Mouse (Mus musculus): ENCODE data around the gene Slc3a1. TPM values are rescaled to one million over a fixed set of nuclear protein-coding genes. Genes with fewer than 3 reads are reported as not detected.

Gene Slc3a1
- polyA plus RNA-seq, 1 experiment from 2014 or later, result 2.3 TPM

DNA sequence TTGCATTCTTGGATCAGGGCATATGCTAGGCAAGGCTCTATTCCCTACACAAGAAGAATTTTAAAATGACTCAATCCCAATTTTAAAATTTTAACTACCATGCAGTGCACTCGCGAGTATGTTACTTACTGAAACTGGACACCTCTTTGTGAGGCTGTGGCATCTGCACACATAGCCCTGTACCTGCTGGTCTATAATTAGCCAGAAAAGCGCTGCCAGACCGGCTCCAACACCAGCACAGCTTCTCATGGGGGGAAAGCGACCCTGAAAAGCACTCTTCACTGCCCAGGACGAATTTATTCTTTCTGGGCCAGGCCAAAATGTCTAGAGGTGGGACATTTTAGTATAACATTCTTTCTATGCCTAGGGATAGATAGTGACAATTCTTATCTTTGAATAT lies 42.5 kb downstream of the Slc3a1 start:
- H3K4me1 ChIP-seq (ENCODE audit: control insufficient read depth, insufficient read depth, low read length), result no peaks in the 10 kb centered on the region
- no peaks in the 10 kb centered on the region for H3K27me3 ChIP-seq (ENCODE audit: control insufficient read depth, insufficient read depth, low read length)
- H3K4me3 ChIP-seq (ENCODE audit: low read length), result no peak overlapping the region
- no peaks in the 10 kb centered on the region for H3K9me3 ChIP-seq (ENCODE audit: control insufficient read depth, low read length)
- 74% methylated on average over 6 of the region's 6 CpGs for WGBS
- H3K9ac ChIP-seq (ENCODE audit: low read depth, low read length), result no peak overlapping the region
- H3K36me3 ChIP-seq (ENCODE audit: control insufficient read depth, insufficient read depth, low read length), result peaks cover 47% of the 10 kb centered on the region
- no peak for ATAC-seq (ENCODE audit: low FRiP score, low TSS enrichment)
- no peak overlapping the region for H3K4me2 ChIP-seq (replicated peaks; ENCODE audit: low read depth, low read length)
- no peak overlapping the region for H3K27ac ChIP-seq (ENCODE audit: low read depth, low read length)

DNA sequence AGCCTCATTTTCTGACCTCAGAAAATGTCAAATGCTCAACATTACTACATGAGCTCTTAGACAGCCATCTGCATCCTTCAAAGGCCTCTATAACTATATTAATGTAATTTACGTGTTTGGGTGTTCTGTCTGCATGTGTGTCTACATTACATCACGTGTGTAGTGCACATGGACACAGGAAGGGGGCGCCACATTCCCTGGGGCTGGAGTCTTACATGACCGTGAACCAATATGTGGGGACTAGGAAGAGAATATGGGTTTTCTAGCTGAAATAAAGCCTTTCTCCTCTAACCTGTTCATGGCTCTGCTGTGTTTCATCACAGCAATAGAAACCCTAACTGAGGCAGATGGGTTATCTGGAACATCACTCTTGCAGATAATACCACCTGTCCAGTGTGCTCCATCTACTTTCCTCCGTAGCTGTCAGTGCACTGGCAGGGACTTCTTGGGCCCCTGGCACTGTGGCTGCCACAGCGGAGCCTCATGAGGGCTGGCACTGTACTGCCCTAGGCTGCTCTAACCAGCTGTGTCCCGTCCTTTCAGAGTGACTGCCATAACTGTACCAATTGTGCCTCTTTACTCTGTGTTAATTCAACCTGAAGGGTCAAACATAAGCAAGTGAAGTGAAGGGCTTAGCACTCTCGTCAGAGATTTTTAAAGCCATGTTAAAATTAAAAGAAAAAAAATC lies 43.1 kb downstream of the Slc3a1 start:
- 92% methylated on average over 8 of the region's 8 CpGs for WGBS
- peaks cover 47% of the 10 kb centered on the region for H3K36me3 ChIP-seq (ENCODE audit: control insufficient read depth, insufficient read depth, low read length)
- H3K4me1 ChIP-seq (ENCODE audit: control insufficient read depth, insufficient read depth, low read length), result no peaks in the 10 kb centered on the region
- no peak overlapping the region for H3K27ac ChIP-seq (ENCODE audit: low read depth, low read length)
- no peak overlapping the region for H3K4me2 ChIP-seq (replicated peaks; ENCODE audit: low read depth, low read length)
- no peaks in the 10 kb centered on the region for H3K27me3 ChIP-seq (ENCODE audit: control insufficient read depth, insufficient read depth, low read length)
- H3K9me3 ChIP-seq (ENCODE audit: control insufficient read depth, low read length), result no peaks in the 10 kb centered on the region
- no peak overlapping the region for H3K9ac ChIP-seq (ENCODE audit: low read depth, low read length)
- H3K4me3 ChIP-seq (ENCODE audit: low read length), result no peak overlapping the region
- no peak for ATAC-seq (ENCODE audit: low FRiP score, low TSS enrichment)

DNA sequence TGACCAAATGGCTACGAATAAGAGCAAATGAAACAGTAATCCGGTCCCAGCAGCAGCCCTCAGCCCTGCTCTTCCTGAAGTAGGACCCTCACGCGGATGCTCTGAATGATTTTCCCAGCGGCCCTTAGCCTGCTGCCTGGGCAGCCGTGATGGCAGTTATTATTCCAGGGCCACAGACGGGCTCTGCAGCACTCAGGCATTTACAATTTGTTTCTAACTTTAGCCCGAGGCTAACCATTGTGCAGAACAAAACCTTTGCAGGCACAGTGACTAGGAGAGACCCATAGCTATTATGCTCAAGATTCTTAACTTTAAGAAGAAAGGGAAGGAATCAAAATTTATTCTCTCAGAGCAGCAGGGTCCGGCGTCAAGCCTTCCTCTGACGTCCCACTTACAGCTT lies 44.2 kb downstream of the Slc3a1 start:
- WGBS, result 67% methylated on average over 11 of the region's 11 CpGs
- H3K9me3 ChIP-seq (ENCODE audit: control insufficient read depth, low read length), result no peaks in the 10 kb centered on the region
- H3K36me3 ChIP-seq (ENCODE audit: control insufficient read depth, insufficient read depth, low read length), result peaks cover 45% of the 10 kb centered on the region
- no peaks in the 10 kb centered on the region for H3K4me1 ChIP-seq (ENCODE audit: control insufficient read depth, insufficient read depth, low read length)
- no peak overlapping the region for H3K4me3 ChIP-seq (ENCODE audit: low read length)
- ATAC-seq (ENCODE audit: low FRiP score, low TSS enrichment), result no peak
- H3K27me3 ChIP-seq (ENCODE audit: control insufficient read depth, insufficient read depth, low read length), result no peaks in the 10 kb centered on the region
- no peak overlapping the region for H3K9ac ChIP-seq (ENCODE audit: low read depth, low read length)
- no peak overlapping the region for H3K27ac ChIP-seq (ENCODE audit: low read depth, low read length)
- H3K4me2 ChIP-seq (replicated peaks; ENCODE audit: low read depth, low read length), result no peak overlapping the region

DNA sequence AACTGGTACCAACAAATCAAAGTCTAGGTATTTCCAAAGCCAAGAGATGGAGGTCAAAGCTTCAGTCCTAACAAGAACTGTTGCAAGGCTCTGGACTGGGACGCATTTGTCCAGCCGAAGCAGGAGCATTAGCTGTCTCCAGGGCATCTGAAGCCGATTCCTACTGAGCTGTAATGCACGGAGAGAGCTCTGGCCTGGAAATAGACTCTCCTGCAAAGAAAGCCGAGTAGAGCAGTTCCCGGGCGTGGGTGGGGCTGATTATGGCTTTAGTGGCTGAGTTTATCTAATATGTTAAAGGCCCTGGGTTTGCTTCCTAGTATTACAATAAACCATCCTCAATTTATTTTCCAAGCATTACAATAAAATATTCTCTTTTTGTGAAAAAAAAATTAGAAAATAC lies 45.0 kb downstream of the Slc3a1 start:
- Histone ChIP-seq H3K4me2 (replicated peaks; ENCODE audit: low read depth, low read length) (no peak overlapping the region), H3K4me3 (ENCODE audit: low read length) (no peak overlapping the region), H3K36me3 (ENCODE audit: control insufficient read depth, insufficient read depth, low read length) (peaks cover 43% of the 10 kb centered on the region), H3K27ac (ENCODE audit: low read depth, low read length) (no peak overlapping the region), H3K4me1 (ENCODE audit: control insufficient read depth, insufficient read depth, low read length) (no peaks in the 10 kb centered on the region), H3K9me3 (ENCODE audit: control insufficient read depth, low read length) (no peaks in the 10 kb centered on the region), H3K27me3 (ENCODE audit: control insufficient read depth, insufficient read depth, low read length) (no peaks in the 10 kb centered on the region), H3K9ac (ENCODE audit: low read depth, low read length) (no peak overlapping the region)
- ATAC-seq (ENCODE audit: low FRiP score, low TSS enrichment), result no peak
- WGBS, result 71% methylated on average over 7 of the region's 7 CpGs

DNA sequence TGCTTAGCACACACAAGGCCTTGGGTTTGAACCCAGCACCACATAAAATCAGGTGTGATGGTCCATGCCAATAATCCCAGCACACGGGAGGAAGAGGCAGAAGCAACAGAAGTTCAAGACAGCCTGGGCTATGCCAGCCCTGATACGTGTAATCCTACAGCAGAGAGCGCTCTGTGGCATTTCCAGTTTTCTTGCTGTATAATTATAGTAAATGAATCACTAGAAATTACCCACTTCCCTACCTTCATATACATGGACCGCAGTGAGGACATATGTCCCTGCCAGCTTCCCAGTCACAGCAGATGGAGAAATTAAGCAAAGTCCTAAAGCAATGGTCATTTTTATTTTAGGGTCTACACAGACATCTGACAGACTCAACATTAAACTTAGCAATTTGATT lies 45.9 kb downstream of the Slc3a1 start:
- Histone ChIP-seq H3K9me3 (ENCODE audit: control insufficient read depth, low read length) (no peaks in the 10 kb centered on the region), H3K27ac (ENCODE audit: low read depth, low read length) (no peak overlapping the region), H3K9ac (ENCODE audit: low read depth, low read length) (no peak overlapping the region), H3K4me2 (replicated peaks; ENCODE audit: low read depth, low read length) (no peak overlapping the region), H3K36me3 (ENCODE audit: control insufficient read depth, insufficient read depth, low read length) (peaks cover 47% of the 10 kb centered on the region), H3K4me3 (ENCODE audit: low read length) (no peak overlapping the region), H3K4me1 (ENCODE audit: control insufficient read depth, insufficient read depth, low read length) (no peaks in the 10 kb centered on the region), H3K27me3 (ENCODE audit: control insufficient read depth, insufficient read depth, low read length) (no peaks in the 10 kb centered on the region)
- 93% methylated on average over 4 of the region's 4 CpGs for WGBS
- ATAC-seq (ENCODE audit: low FRiP score, low TSS enrichment), result no peak

DNA sequence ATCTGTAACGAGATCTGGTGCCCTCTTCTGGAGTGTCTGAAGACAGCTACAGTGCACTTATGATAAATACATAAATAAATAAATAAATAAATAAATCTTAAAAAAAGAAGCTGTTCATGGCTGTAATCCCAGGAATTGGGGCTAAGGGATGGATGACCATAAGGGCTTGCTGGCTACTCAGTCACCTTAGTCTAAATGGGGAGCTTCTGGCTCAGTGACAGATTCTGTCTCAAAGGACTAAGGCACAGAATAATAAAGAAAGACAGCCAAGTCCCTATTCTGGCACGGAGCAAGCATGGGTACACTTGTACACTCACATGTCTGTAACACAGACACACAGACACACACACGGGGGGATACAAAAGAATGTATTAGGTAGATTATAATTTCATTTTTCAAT lies 51.1 kb downstream of the Slc3a1 start:
- 98% methylated on average over 3 of the region's 3 CpGs for WGBS
- Histone ChIP-seq H3K4me3 (ENCODE audit: low read length) (no peak overlapping the region), H3K4me2 (replicated peaks; ENCODE audit: low read depth, low read length) (no peak overlapping the region), H3K27ac (ENCODE audit: low read depth, low read length) (no peak overlapping the region), H3K27me3 (ENCODE audit: control insufficient read depth, insufficient read depth, low read length) (no peaks in the 10 kb centered on the region), H3K9ac (ENCODE audit: low read depth, low read length) (no peak overlapping the region), H3K4me1 (ENCODE audit: control insufficient read depth, insufficient read depth, low read length) (no peaks in the 10 kb centered on the region), H3K36me3 (ENCODE audit: control insufficient read depth, insufficient read depth, low read length) (peaks cover 33% of the 10 kb centered on the region), H3K9me3 (ENCODE audit: control insufficient read depth, low read length) (no peaks in the 10 kb centered on the region)
- no peak for ATAC-seq (ENCODE audit: low FRiP score, low TSS enrichment)

DNA sequence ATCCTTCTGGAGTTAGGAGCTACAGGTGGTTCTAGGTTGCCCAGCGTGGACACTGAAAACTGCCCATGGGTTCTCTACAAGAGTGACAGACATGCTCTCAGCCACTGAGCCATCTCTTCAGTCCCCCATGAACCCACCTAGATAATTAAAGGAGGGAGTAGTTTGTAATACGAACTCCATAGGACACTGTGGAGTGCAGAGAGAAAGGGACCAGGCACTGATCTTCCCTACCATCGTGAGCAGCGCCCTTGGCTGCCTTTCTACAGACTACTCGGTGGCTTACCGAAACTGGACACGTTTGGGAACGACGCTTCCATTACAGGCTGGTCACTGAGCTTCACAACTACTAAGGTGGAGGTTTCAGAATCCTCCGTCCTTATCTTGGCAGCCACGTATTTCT lies 52.6 kb downstream of the Slc3a1 start:
- Histone ChIP-seq H3K36me3 (ENCODE audit: control insufficient read depth, insufficient read depth, low read length) (peaks cover 28% of the 10 kb centered on the region), H3K27me3 (ENCODE audit: control insufficient read depth, insufficient read depth, low read length) (no peaks in the 10 kb centered on the region), H3K4me2 (replicated peaks; ENCODE audit: low read depth, low read length) (no peak overlapping the region), H3K4me3 (ENCODE audit: low read length) (no peak overlapping the region), H3K9ac (ENCODE audit: low read depth, low read length) (no peak overlapping the region), H3K27ac (ENCODE audit: low read depth, low read length) (no peak overlapping the region), H3K9me3 (ENCODE audit: control insufficient read depth, low read length) (no peaks in the 10 kb centered on the region), H3K4me1 (ENCODE audit: control insufficient read depth, insufficient read depth, low read length) (no peaks in the 10 kb centered on the region)
- ATAC-seq (ENCODE audit: low FRiP score, low TSS enrichment), result no peak
- 93% methylated on average over 11 of the region's 11 CpGs for WGBS

DNA sequence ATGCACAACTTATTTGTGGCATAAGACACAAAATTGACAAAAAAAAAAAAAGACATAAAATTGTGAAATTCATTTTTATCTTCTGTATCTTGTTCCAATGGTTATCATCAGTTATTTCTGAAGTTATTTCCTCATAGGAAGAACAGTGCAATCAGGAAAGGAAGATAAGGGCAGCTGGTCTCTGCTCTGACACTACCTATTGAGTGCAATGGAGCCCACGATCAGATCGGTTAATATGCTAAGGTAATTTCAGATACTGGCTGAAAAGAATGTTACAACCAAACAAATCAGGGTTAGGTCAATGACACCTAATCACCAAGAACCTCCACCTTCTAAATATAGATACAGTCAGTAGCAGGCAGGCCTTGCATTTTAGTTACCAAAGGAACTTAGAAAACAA lies 57.2 kb downstream of the Slc3a1 start:
- H3K27ac ChIP-seq (ENCODE audit: low read depth, low read length), result no peak overlapping the region
- 91% methylated on average over 2 of the region's 2 CpGs for WGBS
- 0 out of 2 replicates have a peak, but pooled peaks cover 5% of the 10 kb centered on the region for H3K4me1 ChIP-seq (ENCODE audit: control insufficient read depth, insufficient read depth, low read length)
- ATAC-seq (ENCODE audit: low FRiP score, low TSS enrichment), result no peak
- H3K27me3 ChIP-seq (ENCODE audit: control insufficient read depth, insufficient read depth, low read length), result no peaks in the 10 kb centered on the region
- no peak overlapping the region for H3K9ac ChIP-seq (ENCODE audit: low read depth, low read length)
- no peaks in the 10 kb centered on the region for H3K9me3 ChIP-seq (ENCODE audit: control insufficient read depth, low read length)
- H3K36me3 ChIP-seq (ENCODE audit: control insufficient read depth, insufficient read depth, low read length), result peaks cover 9% of the 10 kb centered on the region
- H3K4me2 ChIP-seq (replicated peaks; ENCODE audit: low read depth, low read length), result no peak overlapping the region
- no peak overlapping the region for H3K4me3 ChIP-seq (ENCODE audit: low read length)

DNA sequence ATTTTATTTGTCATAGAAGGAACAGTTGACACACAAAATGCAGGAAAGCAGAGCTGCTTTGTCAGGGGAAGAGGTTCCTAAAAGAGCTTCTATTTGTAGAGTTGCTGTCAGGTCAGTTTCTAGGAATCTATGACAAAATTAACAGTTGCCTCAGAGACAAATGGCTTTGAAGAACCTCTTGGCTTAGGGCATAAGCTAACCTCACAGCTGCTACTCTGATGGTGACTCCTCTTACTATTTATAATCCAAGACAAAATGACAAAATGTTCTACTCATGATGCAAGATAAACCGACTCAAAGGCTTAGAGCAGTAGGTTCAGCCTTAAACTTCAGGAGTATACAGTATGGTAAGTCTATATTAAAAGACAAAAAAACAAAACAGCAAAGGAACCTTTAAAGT lies 58.3 kb downstream of the Slc3a1 start:
- H3K27ac ChIP-seq (ENCODE audit: low read depth, low read length), result no peak overlapping the region
- H3K27me3 ChIP-seq (ENCODE audit: control insufficient read depth, insufficient read depth, low read length), result no peaks in the 10 kb centered on the region
- no peak overlapping the region for H3K4me3 ChIP-seq (ENCODE audit: low read length)
- 90% methylated on average over 1 of the region's 1 CpGs for WGBS
- 0 out of 2 replicates have a peak, but pooled peaks cover 5% of the 10 kb centered on the region for H3K4me1 ChIP-seq (ENCODE audit: control insufficient read depth, insufficient read depth, low read length)
- H3K9me3 ChIP-seq (ENCODE audit: control insufficient read depth, low read length), result no peaks in the 10 kb centered on the region
- H3K4me2 ChIP-seq (replicated peaks; ENCODE audit: low read depth, low read length), result no peak overlapping the region
- peaks cover 4% of the 10 kb centered on the region; the same call in 1 of the 2 replicates for H3K36me3 ChIP-seq (ENCODE audit: control insufficient read depth, insufficient read depth, low read length)
- no peak for ATAC-seq (ENCODE audit: low FRiP score, low TSS enrichment)
- H3K9ac ChIP-seq (ENCODE audit: low read depth, low read length), result no peak overlapping the region
